Mouse (Mus musculus): ENCODE data around the gene Msantd2. TPM values are rescaled to one million over a fixed set of nuclear protein-coding genes. Genes with fewer than 3 reads are reported as not detected.

The Msantd2 gene
- polyA plus RNA-seq, 1 experiment = 33.9 TPM

DNA sequence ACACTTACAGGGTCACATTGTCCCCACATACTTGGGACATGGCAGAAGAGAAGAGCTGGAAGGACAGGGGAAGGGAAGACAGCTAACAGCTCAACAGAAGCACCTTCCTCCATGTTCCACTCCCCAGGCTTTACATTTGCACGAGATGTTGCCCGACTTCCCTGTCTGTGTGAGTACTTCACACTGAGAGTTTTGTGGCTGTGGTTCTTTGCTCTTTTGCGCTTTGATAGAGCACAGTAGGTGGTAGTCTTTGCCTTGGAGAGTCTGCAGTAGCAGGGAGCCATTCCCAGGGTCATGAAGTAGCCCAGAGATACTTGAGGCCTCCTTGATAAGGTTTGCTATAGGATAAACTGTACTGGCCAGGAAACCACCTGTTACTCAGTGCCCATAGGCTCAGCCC lies 11.1 kb downstream of the Msantd2 start:
- no peak for DNase-seq (ENCODE audit: extremely low spot score in 1 of 2, low spot score in 1 of 2)

DNA sequence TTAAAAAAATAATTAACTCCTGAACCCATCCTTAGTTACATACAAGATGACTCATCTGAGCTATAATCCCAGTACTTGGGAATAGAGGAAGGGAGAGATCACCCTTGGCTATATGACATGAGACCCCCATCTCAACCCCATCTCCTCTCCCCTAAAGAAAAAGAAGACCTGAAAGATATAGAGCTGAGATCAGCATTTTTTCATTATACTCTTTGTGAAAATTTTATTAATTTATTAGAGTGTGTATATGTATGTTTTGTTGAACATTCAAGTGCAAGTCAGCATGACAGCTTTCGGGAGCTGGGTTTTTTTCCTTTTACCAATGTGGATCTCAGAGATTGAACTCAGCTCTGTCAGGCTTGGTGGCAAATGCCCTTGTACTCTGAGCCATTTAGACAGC lies 12.1 kb downstream of the Msantd2 start:
- no peak for DNase-seq (ENCODE audit: extremely low spot score in 1 of 2, low spot score in 1 of 2)

DNA sequence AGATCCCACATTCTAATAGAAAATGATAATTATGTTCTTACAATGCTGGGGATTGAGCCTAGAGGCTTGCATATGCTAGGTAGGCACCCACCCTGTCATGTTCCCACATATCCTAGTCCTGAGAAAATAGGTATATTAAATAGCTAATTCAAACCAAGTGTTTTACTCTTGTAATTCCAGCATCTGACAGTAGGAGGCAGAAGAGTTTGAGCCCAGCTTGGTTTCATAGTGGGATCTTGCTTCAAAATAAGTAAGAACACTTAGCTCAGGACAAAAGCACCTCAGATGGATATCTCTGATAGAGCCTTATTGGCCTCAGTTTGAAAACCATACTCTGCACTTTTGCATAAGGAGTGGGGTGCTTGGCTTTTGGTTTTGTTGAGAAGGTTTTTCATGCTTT lies 15.2 kb downstream of the Msantd2 start:
- DNase-seq (ENCODE audit: extremely low spot score in 1 of 2, low spot score in 1 of 2) = no peak

DNA sequence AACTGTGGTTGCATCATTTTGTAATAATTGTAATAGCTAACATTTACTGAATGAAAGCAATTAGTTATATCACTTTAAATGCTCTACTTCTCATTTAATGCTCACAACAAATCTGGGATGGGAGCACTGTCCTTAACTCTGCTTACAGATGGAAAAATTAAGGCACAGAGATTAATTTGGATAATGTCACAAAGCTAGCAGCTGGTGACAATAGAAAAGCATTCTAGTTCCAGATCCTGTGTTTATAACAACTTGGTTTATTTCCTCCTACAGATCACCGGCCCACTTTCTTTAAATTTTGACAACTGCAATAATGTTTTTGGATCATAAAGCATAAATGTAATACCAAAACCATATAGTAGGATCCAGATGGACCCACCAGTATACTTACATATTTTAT lies 16.9 kb downstream of the Msantd2 start:
- DNase-seq (ENCODE audit: extremely low spot score in 1 of 2, low spot score in 1 of 2) = no peak

DNA sequence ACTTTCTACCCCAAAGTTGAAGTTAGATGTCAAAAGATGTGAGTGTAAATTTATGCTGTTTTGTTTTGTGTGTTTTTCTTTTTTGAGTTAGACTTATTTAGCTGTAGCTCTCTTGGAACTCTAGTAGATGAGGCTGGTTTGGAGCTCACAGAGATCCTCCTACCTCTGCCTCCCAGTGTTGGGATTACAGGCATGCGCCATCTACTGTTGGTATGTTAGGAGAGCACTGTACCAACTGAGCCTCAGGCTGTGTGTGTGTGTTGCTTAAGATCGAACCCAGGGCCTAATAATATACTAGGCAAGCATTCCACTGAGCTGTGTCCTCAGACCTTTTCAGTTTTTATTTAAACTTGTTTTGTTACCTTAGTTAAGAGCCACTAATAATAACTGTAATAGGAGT lies 23.0 kb downstream of the Msantd2 start:
- no peak for DNase-seq (ENCODE audit: extremely low spot score in 1 of 2, low spot score in 1 of 2)

DNA sequence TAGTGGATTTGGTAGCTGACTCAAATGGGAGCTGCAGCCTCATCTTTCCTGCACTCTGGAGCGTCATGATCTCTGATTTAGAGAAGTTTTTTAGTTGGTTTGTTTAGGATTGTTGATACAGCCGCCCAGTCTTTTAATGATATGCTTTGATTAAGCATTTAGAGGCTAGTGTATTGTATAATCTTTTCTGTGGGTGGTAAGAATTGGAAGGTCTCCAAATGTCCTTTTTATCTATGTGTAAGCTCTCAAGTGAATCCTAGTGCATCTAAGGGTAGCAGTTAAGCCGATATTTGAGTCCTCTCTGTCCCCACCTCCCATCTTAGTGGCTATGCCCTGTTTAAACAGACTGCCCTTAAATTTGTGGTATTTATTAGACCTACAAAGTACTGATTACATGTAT lies 25.3 kb downstream of the Msantd2 start:
- no peak for DNase-seq (ENCODE audit: extremely low spot score in 1 of 2, low spot score in 1 of 2)

DNA sequence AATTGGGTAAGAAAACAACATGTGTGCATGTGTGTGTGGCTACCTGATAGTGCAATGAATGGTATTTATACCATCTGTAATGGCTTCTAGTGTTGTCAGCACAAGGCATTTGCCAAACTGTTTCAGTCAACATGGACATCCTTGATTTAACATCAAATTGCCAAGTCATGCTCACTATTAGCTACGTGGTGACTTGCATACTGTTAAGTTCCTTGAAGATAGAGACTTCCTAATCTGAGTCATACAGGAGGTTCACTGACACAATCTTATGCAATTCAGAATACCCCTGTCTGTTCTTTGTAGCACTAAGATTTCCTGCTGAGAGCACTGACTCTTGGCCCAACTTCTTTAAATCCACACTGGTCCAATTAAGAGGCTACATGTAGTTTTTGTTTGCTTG lies 28.3 kb downstream of the Msantd2 start:
- no peak for DNase-seq (ENCODE audit: extremely low spot score in 1 of 2, low spot score in 1 of 2)

DNA sequence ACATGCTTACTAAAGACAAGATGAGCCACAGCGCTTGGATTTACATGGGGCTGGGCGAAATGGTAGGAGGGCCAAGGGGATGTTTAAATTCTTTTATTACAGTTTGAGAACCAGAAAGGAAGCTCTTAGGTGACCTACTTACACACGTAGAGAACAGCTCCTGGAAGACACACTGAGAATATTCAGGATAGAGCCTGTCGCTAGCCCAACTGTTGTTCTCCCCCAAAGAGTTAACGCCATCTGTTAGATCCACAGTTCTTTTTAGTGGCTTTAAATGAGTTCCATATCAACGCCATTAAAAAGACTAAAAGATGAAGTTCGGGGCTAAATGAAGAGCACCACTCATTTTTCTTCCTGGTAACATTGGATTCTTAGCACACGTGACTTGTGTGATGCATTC lies 29.9 kb downstream of the Msantd2 start:
- peak in 1 of 2 experiments; percentile 54 for DNase-seq (ENCODE audit: extremely low spot score in 1 of 2, low spot score in 1 of 2)

DNA sequence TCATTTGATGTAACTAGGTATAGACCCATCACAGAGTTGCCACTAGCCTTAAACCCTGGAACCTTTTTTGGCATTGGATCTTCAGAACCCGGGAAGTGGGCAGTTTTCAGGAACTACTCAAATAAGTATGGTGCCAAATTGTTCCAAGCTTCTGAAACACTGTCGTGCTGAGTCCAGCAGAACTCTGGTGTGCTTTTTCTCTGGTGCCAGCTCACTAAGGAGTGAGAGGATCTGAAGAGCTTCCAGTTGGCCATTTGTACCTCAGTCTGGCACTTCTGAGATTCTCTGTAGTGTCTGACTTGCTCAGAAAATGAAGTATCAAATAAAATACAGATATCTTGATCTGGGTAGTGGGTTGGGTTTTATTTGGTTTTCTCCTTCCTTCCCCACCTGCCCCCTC lies 30.9 kb downstream of the Msantd2 start:
- no peak for DNase-seq (ENCODE audit: extremely low spot score in 1 of 2, low spot score in 1 of 2)

DNA sequence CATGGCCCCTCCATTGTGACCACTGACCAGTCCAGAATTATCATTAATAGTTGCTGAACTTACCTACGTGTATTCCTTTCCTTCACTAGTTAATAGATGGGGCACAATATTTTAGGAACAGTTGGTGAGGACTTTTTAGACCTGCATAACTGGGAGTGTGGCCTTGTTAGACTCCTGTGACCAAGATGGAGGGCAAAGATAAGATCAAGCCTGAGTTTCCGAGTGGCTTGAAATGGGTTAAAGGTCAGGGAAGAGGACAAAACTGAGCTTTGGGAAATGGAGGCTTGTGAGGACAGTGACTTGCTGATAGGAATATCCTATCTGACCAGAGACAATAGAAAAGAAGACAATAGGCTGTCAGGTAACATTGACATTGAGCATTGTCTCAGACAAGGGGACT lies 36.3 kb downstream of the Msantd2 start:
- DNase-seq (ENCODE audit: extremely low spot score in 1 of 2, low spot score in 1 of 2) = no peak

DNA sequence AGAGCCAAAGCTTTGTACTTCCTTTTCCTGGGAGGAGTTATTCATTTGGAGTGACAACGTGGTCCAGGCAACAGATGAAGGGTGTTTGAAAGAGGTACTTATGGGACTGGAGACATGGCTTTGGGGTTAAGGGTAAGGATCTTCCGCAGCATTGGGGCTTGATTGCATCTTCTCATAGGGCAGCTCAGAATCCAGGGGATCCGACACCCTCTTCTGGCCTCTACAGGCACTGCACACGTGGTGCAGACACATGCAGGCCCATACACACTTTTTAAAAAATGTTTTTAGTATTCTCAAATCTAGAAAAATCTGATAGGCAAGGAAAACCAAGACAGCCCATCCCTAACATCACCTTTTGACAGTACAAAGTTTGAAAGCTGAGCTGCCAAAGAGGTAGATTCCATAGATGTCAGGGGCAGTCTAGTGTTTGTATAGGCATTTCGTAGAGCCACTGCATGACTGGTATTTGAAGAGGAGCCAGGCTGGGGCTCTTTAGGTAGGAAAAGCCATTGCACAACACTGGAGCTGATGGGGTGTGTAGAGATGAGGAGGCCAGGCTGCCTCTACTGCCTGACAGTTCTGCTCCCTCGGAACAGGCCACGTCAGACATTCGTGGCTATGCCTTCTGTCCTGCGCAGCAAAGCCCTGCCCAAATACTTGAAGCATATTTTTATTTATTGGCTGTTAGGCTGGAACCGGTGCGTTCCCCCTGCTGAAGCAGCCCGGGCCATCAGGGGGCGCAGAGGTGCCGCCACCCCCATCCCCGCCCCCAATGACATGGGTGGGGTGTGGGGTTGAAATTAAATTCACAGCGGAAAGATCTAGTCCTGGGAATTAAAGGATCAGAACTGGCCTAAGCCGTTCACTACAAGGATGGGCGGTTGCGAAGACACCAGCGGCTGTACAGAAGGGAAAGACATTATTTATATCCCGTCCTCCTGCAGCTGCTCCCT lies 37.6 kb downstream of the Msantd2 start:
- DNase-seq (ENCODE audit: extremely low spot score in 1 of 2, low spot score in 1 of 2) = no peak

DNA sequence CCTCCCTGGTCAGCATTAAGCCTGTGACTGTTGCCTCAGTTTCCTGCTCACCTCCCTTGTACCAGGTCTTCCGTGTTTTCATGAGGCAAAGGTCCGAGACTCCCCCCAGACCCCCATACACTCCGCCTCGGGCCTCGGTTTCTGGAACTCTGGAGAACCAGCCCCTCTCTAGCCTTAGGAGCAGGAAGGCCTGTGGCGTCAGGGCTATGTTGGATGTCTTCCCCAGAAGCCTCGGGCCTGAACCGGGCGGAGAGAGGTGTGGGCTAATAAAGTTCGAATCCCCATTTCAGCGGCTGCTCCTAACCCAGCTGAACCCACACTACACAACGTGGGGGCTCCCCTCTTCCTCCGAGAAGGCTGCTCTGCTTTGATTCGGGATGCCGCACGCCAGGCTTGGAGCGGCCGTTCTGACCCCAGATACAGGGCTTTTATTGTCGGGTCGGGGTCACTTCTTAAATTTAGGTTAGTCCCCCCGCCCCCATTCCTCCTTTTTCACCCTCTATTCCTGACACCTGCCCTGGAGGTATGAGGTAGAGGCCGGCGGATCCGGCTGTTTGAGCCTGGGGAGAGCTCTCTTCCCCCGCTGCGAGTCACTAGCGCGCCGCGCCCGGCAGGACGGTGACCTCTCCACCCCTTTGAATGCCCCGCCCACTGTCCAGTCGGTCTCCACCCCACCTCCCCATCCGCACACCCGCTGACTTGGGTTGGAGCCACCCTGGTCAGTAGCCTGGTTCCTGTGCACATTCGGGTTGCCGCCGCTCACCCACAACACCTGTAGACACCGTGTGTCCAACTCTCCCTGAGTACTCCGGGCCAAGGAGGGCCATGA lies 38.5 kb downstream of the Msantd2 start, which contains the start of gene Esam:
TSS of gene Esam (plus strand) at position 683 of the 829 bp plus-strand sequence.
- no peak for DNase-seq (ENCODE audit: extremely low spot score in 1 of 2, low spot score in 1 of 2)

DNA sequence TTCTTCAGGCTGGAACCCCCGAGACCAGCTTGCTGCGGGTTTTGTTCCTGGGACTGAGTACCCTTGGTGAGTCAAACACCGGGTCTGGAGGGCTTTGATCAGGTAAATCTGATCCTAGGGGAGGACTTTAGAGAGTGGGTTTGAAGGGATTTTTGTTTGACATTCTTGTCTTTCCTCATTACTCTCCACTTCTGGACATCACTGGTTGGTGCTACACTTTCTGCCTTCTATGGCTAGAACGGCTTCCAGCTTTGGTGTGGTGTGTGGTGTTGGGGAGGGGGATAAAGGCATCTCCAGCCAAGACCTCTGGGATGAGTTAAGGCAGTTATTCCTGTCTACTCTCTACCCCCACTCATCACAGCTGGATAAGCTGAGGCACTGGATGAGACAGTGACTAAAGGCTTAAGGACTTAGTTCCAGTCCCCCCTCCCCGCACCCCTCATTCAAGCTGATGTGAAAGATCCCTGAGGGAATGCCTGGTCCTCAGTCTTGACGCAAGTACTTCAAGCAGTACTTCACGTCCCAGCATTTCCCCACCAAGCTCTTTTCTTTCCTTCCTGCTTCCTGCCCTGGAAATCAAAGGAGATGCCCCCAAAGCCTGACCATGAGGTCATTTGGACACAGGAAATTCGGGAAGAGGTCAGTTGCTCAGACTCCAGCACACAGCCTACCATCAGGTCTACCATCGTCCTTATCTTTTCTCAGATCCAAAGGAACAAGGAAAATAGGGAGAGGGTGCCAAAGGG lies 39.3 kb downstream of the Msantd2 start:
- DNase-seq (ENCODE audit: extremely low spot score in 1 of 2, low spot score in 1 of 2) = no peak

DNA sequence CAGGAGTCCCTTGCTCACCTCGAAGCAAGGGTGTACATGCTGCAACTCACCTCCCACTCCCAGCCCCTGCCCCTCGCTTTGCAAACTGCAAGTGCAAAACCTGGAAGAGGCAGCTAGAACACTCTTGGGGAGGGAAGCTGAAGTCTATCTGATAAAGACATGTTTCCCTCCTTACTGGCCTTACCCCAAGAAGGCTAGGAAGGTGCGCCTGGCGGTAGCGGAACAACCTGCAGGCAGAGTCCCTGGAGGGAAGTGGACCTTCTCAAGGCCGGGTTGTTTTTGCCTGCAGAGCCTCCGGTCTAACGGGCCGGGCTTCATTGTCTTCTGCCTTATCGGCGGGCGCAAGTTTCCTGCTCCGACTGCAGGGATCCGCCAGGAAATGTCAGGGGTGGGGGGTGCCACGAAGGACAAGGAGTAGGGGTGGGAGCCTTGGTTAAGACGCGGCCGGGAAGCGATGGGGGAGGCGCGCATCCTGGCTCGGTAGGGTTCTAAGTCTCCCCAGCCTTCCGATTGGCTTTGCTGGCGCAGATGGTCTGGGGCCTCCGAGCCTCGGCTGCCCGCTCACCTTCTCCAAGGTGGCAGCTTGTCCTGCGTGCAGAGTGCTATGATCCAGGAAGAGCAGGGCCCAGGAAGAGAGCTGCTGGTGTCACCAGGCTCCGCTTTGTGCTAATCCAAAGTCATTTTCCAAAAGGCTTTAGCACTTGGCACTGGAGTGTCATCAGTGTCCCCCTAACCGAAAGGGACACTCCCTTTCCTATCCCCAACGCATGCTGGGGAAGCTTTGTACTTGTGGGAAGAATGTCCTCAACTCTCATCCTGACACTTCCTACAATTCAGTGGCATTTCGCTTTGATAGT lies 41.1 kb downstream of the Msantd2 start:
- DNase-seq (ENCODE audit: extremely low spot score in 1 of 2, low spot score in 1 of 2) = no peak

DNA sequence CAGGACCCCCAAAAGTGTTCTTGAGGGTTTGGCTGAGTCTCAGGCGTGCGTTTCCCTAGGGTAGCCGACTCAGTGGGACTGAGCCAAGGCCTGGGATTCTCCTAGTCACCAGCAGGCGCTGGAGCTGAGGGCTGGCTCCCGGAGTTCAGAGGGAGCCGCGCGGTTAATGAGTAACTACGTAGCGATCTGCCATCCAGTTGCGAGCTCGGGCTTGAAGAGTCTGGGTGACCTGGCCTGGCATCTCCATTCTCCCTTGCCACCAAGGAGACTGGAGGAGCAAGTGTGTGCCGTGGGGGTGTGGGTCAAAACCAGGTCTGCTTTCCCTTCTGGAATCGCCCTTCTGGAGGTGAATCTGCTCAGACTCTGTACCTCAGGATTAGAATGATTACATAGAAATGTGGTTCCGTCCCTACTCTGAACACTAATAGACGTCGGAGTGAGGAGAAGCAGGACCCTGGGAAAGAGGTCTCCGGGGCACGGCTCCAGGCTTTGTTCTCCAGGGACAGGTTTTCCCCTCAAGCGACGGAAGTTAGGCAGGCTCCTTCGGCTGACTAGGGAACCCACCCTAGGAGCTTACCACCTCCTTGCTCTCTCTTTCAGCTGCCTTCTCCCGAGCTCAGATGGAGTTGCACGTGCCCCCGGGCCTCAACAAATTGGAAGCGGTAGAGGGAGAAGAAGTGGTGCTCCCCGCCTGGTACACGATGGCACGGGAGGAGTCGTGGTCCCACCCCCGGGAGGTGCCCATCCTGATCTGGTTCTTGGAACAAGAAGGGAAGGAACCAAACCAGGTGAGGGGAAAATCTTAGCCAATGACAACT lies 42.0 kb downstream of the Msantd2 start:
- no peak for DNase-seq (ENCODE audit: extremely low spot score in 1 of 2, low spot score in 1 of 2)

DNA sequence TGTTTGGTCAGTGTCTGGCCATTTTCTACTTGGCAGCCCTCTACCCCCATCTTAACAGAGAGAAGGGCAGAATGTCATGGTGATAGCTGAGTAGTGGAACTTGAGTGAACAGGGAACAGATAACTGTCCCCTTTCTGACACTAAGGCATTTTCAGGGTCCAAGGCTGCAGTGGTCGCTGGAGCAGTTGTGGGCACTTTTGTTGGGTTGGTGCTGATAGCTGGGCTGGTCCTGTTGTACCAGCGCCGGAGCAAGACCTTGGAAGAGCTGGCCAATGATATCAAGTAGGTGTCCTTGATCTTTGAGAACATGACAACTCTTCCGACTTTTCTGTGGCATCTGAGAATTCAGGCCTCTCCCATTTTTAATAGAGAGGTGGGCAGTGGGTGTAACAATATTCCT lies 47.7 kb downstream of the Msantd2 start:
- no peak for DNase-seq (ENCODE audit: extremely low spot score in 1 of 2, low spot score in 1 of 2)

DNA sequence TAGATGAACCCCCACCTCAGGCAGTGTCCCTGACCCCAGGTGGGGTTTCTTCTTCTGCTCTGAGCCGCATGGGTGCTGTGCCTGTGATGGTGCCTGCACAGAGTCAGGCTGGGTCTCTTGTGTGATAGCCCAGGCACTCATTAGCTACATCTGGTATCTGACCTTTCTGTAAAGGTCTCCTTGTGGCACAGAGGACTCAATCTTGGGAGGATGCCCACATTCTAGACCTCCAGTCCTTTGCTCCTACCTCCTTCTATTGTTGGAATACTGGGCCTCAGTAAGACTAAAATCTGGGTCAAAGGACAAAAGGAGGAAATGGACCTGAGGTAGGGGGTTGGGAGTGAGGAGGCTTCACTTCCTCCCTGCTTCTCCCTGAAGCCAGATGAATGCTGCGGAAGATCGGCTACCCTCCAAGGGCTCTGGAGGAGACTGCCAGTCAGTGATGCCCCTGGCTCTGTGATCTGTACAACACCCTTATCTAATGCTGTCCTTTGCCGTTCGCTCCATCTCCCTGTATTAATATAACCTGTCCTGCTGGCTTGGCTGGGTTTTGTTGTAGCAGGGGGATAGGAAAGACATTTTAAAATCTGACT lies 48.6 kb downstream of the Msantd2 start:
- no peak for DNase-seq (ENCODE audit: extremely low spot score in 1 of 2, low spot score in 1 of 2)

DNA sequence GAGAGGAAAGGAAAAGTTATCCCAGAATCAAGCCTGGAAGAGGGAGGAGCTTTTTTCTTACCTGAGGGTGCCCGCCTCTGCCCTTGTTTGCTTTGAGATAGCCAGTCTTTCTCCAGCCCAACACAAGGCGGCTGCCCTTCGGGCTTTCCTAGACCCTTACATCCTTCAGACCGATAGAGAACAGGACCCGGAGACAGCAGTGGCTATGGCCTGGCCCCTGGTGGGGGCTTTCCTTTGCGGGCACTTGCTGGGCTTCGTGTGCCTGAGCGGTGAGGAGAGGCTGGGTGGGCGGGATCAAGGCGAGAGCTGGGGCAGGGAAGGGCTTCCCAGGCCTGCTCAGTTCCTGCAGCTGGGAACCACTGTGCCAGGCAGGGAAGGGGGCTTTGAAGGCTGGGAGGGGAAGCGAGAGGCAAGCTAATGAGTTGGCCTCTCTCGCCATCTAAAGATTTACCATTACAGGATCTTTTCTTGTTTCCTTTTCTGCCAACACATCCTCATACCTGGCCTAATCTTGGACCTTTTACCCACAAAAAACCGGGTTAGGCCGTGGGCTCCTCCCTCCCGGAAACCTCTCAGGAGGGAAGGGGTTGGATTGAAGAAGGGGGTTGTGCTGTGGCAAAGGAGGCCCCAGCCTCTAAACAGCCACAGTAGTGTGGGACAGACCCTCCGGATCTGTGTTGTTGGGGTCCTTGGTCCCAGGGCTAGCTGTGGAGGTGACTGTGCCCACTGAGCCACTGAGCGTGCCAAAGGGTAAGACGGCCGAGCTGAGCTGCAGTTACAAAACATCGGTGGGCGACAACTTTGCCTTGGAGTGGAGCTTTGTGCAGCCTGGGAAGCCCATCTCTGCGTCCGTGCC lies 50.3 kb downstream of the Msantd2 start, which contains the start of gene Vsig2:
TSS of gene Vsig2 (plus strand) at position 86 of the 856 bp plus-strand sequence.
- DNase-seq (ENCODE audit: extremely low spot score in 1 of 2, low spot score in 1 of 2) = no peak
